Mouse (Mus musculus) 3134 (cell line): Measurements from ENCODE around the gene Arfgef2.

Experiments
- DNase-seq: peaks from one replicate; pipeline ENCODE4 v3.0.0-alpha.2; 2011; ENCODE audit warnings: low spot score; ENCODE audit not compliant: insufficient read length; ENCODE audit errors: extremely low read depth

Arfgef2 gene

GRCm38 (mm10) chr2:166903719-166904282 lies 98.4 kb downstream of the Arfgef2 start:
- no peak for DNase-seq

GRCm38 (mm10) chr2:166905711-166906522 lies 100.5 kb downstream of the Arfgef2 start, which contains the start of gene Cse1l:
Cse1l (plus strand) TSS chr2:166906040.
- DNase-seq = peak; percentile 96

- DNase-seq = no peak
Measured at GRCm38 (mm10) chr2:166906523-166907182, 101.3 kb downstream of the Arfgef2 start.

GRCm38 (mm10) chr2:166909729-166910128 lies 104.3 kb downstream of the Arfgef2 start:
- no peak for DNase-seq

GRCm38 (mm10) chr2:166910536-166910935 lies 105.1 kb downstream of the Arfgef2 start:
- DNase-seq = no peak

- no peak for DNase-seq
Measured at GRCm38 (mm10) chr2:166923971-166924370, 118.6 kb downstream of the Arfgef2 start.

GRCm38 (mm10) chr2:166933943-166934342 lies 128.6 kb downstream of the Arfgef2 start:
- no peak for DNase-seq

GRCm38 (mm10) chr2:166934416-166934815 lies 129.0 kb downstream of the Arfgef2 start:
- no peak for DNase-seq

GRCm38 (mm10) chr2:166935582-166935981 lies 130.2 kb downstream of the Arfgef2 start:
- no peak for DNase-seq

GRCm38 (mm10) chr2:166936166-166936565 lies 130.8 kb downstream of the Arfgef2 start:
- no peak for DNase-seq

- DNase-seq = no peak
Measured at GRCm38 (mm10) chr2:166943146-166943545, 137.8 kb downstream of the Arfgef2 start.

GRCm38 (mm10) chr2:166944346-166944745 lies 139.0 kb downstream of the Arfgef2 start:
- DNase-seq = no peak

- DNase-seq = no peak
Measured at GRCm38 (mm10) chr2:166945456-166945855, 140.1 kb downstream of the Arfgef2 start.
